Mouse (Mus musculus) hindbrain, postnatal 0 days (tissue): ENCODE data around the gene Arid3b. TPM values are rescaled to one million over a fixed set of nuclear protein-coding genes. Genes with fewer than 3 reads are reported as not detected.

Experiments used
- ATAC-seq: fragments of 200-750 bp; cut with Nextera tagmentation; 2 replicates; pipeline ENCODE4 v1.8.0; 2017; ENCODE audit warnings: mild to moderate bottlenecking, moderate TSS enrichment, moderate library complexity
- DNase-seq: peaks from one replicate; pipeline ENCODE4 v3.0.0-alpha.2; 2015; ENCODE audit warnings: low spot score
- H3K27ac ChIP-seq: fragments of 300-500 bp; sonication (generic); 2 replicates; pipeline ENCODE4 v1.5.1; 2014; ENCODE audit warnings: mild to moderate bottlenecking
- H3K27me3 ChIP-seq: fragments of 300-500 bp; sonication (generic); 2 replicates; pipeline ENCODE4 v1.6.1; 2014; ENCODE audit warnings: low read length, mixed read lengths; ENCODE audit not compliant: insufficient read depth
- H3K36me3 ChIP-seq: fragments of 300-500 bp; sonication (generic); 2 replicates; pipeline ENCODE4 v1.6.1; 2014; ENCODE audit warnings: low read length, mixed read lengths; ENCODE audit not compliant: insufficient read depth
- H3K4me1 ChIP-seq: fragments of 300-500 bp; sonication (generic); 2 replicates; pipeline ENCODE4 v1.6.1; 2014; ENCODE audit warnings: antibody characterized with exemption, low read length, mixed read lengths; ENCODE audit not compliant: insufficient read depth
- H3K4me2 ChIP-seq: fragments of 300-500 bp; sonication (generic); 2 replicates; pipeline ENCODE4 v1.6.1; 2014; ENCODE audit warnings: low read depth, mild to moderate bottlenecking, low read length, moderate library complexity, mixed read lengths
- H3K4me3 ChIP-seq: fragments of 300-500 bp; sonication (generic); 2 replicates; pipeline ENCODE4 v1.5.1; 2014; ENCODE audit warnings: low read length
- H3K9ac ChIP-seq: fragments of 300-500 bp; sonication (generic); replicated peaks from 2 replicates; pipeline ENCODE4 v1.6.1; 2014; ENCODE audit warnings: mild to moderate bottlenecking, low read length, moderate library complexity, mixed read lengths
- H3K9me3 ChIP-seq: fragments of 300-500 bp; sonication (generic); 2 replicates; pipeline ENCODE4 v1.6.1; 2016; ENCODE audit warnings: low read length, mixed read lengths
- CTCF ChIP-seq: IDR thresholded peaks from 2 replicates; pipeline ENCODE4 v1.5.1; 2016; ENCODE audit warnings: antibody characterized with exemption, control low read depth, low read depth
- WGBS: fragments of 180-500 bp; shearing (Covaris S2); extraction: QIAGEN DNeasy Blood & Tissue Kit; methylation state at CpG from one replicate; pipeline ENCODE4 v1.1.7; 2014; 5-methylcytosine and 5-hydroxymethylcytosine counted together
- polyA plus RNA-seq: library from polyadenylated mRNA; unstranded; fragments of >200 nt; fragmentation: Nextera tagmentation; extraction: Ambion mirVana; gene quantifications from 2 replicates; pipeline ENCODE4 v1.2.1, GENCODE M21; 2015
- total RNA-seq: library from RNA; depleted of rRNA; stranded (reverse); fragments of >200 nt; gene quantifications from 2 replicates; pipeline ENCODE4 v1.2.3, GENCODE M21; 2014

Arid3b gene
- total and polyA plus RNA-seq, 2 experiments from 2014 or later = 4.4 to 7.7 TPM

DNA sequence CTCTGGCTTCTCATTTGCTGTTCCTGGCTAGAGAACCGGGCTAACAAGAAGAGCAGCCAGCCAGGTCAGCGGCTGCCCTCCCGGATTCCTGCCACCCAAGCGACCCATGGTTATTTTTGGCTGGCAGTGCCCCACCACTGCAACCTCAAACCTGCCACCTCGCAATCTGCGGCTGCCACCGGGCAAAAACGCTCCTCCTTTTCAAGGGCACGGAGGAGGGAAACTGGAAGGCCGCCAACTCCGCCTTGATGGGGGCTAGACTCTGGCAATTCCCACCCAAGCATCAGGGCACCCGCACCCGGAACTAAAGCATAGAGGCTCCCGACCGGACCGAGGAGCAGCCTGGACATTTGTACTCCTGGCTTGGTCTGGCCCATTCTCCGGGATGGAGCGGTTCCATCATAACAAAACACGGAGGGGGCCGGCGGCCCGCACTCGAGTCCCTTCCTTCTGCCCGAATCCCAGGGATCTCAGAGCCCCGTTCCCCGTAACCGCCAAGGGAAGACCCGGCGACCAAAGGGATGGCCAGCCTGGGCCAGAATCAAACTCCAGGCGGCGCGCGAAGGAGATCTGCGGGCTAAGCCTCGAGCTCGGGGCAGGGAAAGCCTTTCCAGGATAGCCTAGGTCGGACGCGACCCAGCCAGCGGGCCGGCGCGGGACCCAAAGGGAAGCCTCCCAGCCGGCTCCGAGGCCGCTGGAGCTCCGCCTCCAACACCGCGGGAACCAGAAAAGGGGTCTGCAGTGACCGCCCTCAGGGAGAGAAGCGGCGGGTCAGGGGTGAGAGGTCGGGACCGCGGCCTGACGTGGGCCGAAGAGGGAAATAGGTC lies 72.2 kb downstream of the Arid3b start:
- peak; percentile 78 for DNase-seq
- Histone ChIP-seq H3K4me2 (peak overlapping the region; percentile 94), H3K9me3 (no peaks in the 10 kb centered on the region), H3K36me3 (peaks cover 15% of the 10 kb centered on the region), H3K27ac (peak overlapping the region; percentile 99), H3K27me3 (no peaks in the 10 kb centered on the region), H3K4me1 (peaks cover 31% of the 10 kb centered on the region), H3K9ac (peak overlapping the region; percentile 99), H3K4me3 (peak overlapping the region; percentile 95)
- peak; percentile 62 for ATAC-seq
- peak; percentile 38 for TF ChIP-seq CTCF
- under 1% methylated on average over 56 of the region's 57 CpGs for WGBS

GRCm38 (mm10) chr9:57762563-57762991 lies 74.0 kb downstream of the Arid3b start:
- Histone ChIP-seq H3K36me3 (peaks cover 26% of the 10 kb centered on the region), H3K9ac (peak overlapping the region; percentile 99; the same call in 1 of the 2 replicates), H3K4me3 (no peak overlapping the region), H3K27ac (no peak overlapping the region; the same call in 1 of the 2 replicates), H3K4me1 (peaks cover 31% of the 10 kb centered on the region), H3K4me2 (peak overlapping the region; percentile 94), H3K27me3 (no peaks in the 10 kb centered on the region), H3K9me3 (no peaks in the 10 kb centered on the region)
- 37% methylated on average over 6 of the region's 6 CpGs for WGBS
- TF ChIP-seq CTCF = peak; percentile 83
- DNase-seq = peak; percentile 70
- ATAC-seq = no peak

GRCm38 (mm10) chr9:57761563-57762551 lies 74.7 kb downstream of the Arid3b start:
- Histone ChIP-seq H3K27me3 (no peaks in the 10 kb centered on the region), H3K4me1 (peaks cover 31% of the 10 kb centered on the region), H3K9ac (peak overlapping the region; percentile 99; the same call in 1 of the 2 replicates), H3K9me3 (no peaks in the 10 kb centered on the region), H3K27ac (no peak overlapping the region), H3K4me2 (peak overlapping the region; percentile 94), H3K4me3 (no peak overlapping the region), H3K36me3 (peaks cover 33% of the 10 kb centered on the region)
- ATAC-seq = no peak
- 95% methylated on average over 13 of the region's 13 CpGs for WGBS
- TF ChIP-seq CTCF = no peak
- no peak for DNase-seq

GRCm38 (mm10) chr9:57760416-57761146 lies 76.0 kb downstream of the Arid3b start:
- Histone ChIP-seq H3K36me3 (peaks cover 34% of the 10 kb centered on the region), H3K27me3 (no peaks in the 10 kb centered on the region), H3K27ac (no peak overlapping the region), H3K9ac (no peak overlapping the region), H3K4me1 (peaks cover 22% of the 10 kb centered on the region), H3K4me2 (no peak overlapping the region), H3K4me3 (no peak overlapping the region), H3K9me3 (no peaks in the 10 kb centered on the region)
- no peak for DNase-seq
- ATAC-seq = no peak
- TF ChIP-seq CTCF = no peak
- WGBS = 95% methylated on average over 24 of the region's 24 CpGs

GRCm38 (mm10) chr9:57759289-57759688 lies 77.3 kb downstream of the Arid3b start:
- TF ChIP-seq CTCF = peak; percentile 98
- WGBS = 23% methylated on average over 6 of the region's 6 CpGs

GRCm38 (mm10) chr9:57758528-57758927 lies 78.1 kb downstream of the Arid3b start:
- H3K4me3 ChIP-seq = no peak overlapping the region
- no peaks in the 10 kb centered on the region for H3K9me3 ChIP-seq
- WGBS = 91% methylated on average over 22 of the region's 22 CpGs
- DNase-seq = no peak
- peaks cover 55% of the 10 kb centered on the region for H3K36me3 ChIP-seq
- no peak overlapping the region for H3K27ac ChIP-seq
- peaks cover 17% of the 10 kb centered on the region for H3K4me1 ChIP-seq
- no peaks in the 10 kb centered on the region for H3K27me3 ChIP-seq
- no peak for TF ChIP-seq CTCF
- H3K9ac ChIP-seq = no peak overlapping the region
- no peak for ATAC-seq
- no peak overlapping the region for H3K4me2 ChIP-seq

More at GRCm38 (mm10) chr9:57759289-57759688, 77.3 kb downstream of the Arid3b start:
- H3K4me3 ChIP-seq = no peak overlapping the region
- DNase-seq (peak; percentile 79), ATAC-seq (peak; percentile 42)
- H3K36me3 ChIP-seq = peaks cover 47% of the 10 kb centered on the region
- no peak overlapping the region for H3K4me2 ChIP-seq
- H3K9me3 ChIP-seq = no peaks in the 10 kb centered on the region
- H3K9ac ChIP-seq = no peak overlapping the region
- no peaks in the 10 kb centered on the region for H3K27me3 ChIP-seq
- no peak overlapping the region for H3K27ac ChIP-seq
- peaks cover 22% of the 10 kb centered on the region for H3K4me1 ChIP-seq
